Mouse (Mus musculus) ES-E14 (cell line): Measurements from ENCODE around the gene Zfp467. TPM values are rescaled to one million over a fixed set of nuclear protein-coding genes. Genes with fewer than 3 reads are reported as not detected.

Experiments used
- DNase-seq: peaks from one replicate; pipeline ENCODE4 v3.0.0-alpha.2; 2013; ENCODE audit warnings: low read depth, low spot score
- H3K27ac ChIP-seq: 2 replicates; pipeline ENCODE4 v1.5.1; 2012; ENCODE audit warnings: low read depth, mild to moderate bottlenecking, low read length, moderate library complexity, mixed read lengths; ENCODE audit not compliant: poor library complexity, insufficient read depth, severe bottlenecking
- H3K36me3 ChIP-seq: 2 replicates; pipeline ENCODE4 v1.6.1; 2012; ENCODE audit warnings: mild to moderate bottlenecking, low read length, moderate library complexity, mixed read lengths; ENCODE audit not compliant: control insufficient read depth, poor library complexity, insufficient read depth, severe bottlenecking
- H3K4me1 ChIP-seq, 2 experiments: fragments of 150-350 bp in 1 of 2; sonication (generic) in 1 of 2; 2 replicates each; pipeline ENCODE4 v1.6.1; 2012; ENCODE audit warnings: low read length in 2 of 2, mild to moderate bottlenecking in 1 of 2, mixed read lengths in 1 of 2; ENCODE audit not compliant: control insufficient read depth in 2 of 2, insufficient read depth in 2 of 2, poor library complexity in 1 of 2
- H3K4me3 ChIP-seq, 2 experiments: fragments of 150-350 bp in 1 of 2; sonication (generic) in 1 of 2; 2 replicates each; pipeline ENCODE4 v1.5.1; 2012; ENCODE audit warnings: low read length in 2 of 2, low read depth in 1 of 2, mild to moderate bottlenecking in 1 of 2, mixed read lengths in 1 of 2; ENCODE audit not compliant: insufficient read depth in 1 of 2, poor library complexity in 1 of 2, severe bottlenecking in 1 of 2
- H3K9ac ChIP-seq: 2 replicates; pipeline ENCODE4 v1.6.1; 2012; ENCODE audit warnings: low read depth, mild to moderate bottlenecking, low read length, mixed read lengths; ENCODE audit not compliant: poor library complexity, insufficient read depth, severe bottlenecking
- H3K9me3 ChIP-seq: fragments of 150-350 bp; sonication (generic); 2 replicates; pipeline ENCODE4 v1.6.1; 2012; ENCODE audit warnings: low read depth, mild to moderate bottlenecking, low read length; ENCODE audit not compliant: control insufficient read depth, insufficient read depth
- CHD2 ChIP-seq: IDR thresholded peaks from 2 replicates; pipeline ENCODE4 v1.6.1; 2014; ENCODE audit warnings: mild to moderate bottlenecking, low read depth, low read length, inconsistent platforms
- HCFC1 ChIP-seq: IDR thresholded peaks from 2 replicates; pipeline ENCODE4 v1.6.1; 2012; ENCODE audit warnings: low read length, inconsistent platforms, borderline replicate concordance; ENCODE audit not compliant: insufficient read depth
- MAFK ChIP-seq: IDR thresholded peaks from 2 replicates; pipeline ENCODE4 v1.6.1; 2014; ENCODE audit warnings: mild to moderate bottlenecking, low read depth, low read length, inconsistent platforms; ENCODE audit not compliant: insufficient read depth
- ZC3H11A ChIP-seq: IDR thresholded peaks from 2 replicates; pipeline ENCODE4 v1.6.1; 2012; ENCODE audit warnings: low read depth, mild to moderate bottlenecking, inconsistent platforms, low read length, borderline replicate concordance
- ZNF384 ChIP-seq: IDR thresholded peaks from 2 replicates; pipeline ENCODE4 v1.6.1; 2012; ENCODE audit warnings: low read depth, low read length, inconsistent platforms
- in situ Hi-C, 2 experiments: fragments of 600-800 bp; cut with MboI; formaldehyde crosslinking; loops; one replicate each; pipeline ENCODE4 v1.15.1; 2025; ENCODE audit warnings: low sequenced_read_pairs in 2 of 2, inconsistent platforms in 1 of 2; ENCODE audit not compliant: unreplicated experiment in 2 of 2
- total RNA-seq: library from RNA; depleted of rRNA; stranded (reverse); fragments of 300-350 nt; gene quantifications from 2 replicates; pipeline ENCODE4 v1.2.3, GENCODE M21; 2012

Gene Zfp467
- total RNA-seq, 1 experiment = 1.3 TPM

DNA sequence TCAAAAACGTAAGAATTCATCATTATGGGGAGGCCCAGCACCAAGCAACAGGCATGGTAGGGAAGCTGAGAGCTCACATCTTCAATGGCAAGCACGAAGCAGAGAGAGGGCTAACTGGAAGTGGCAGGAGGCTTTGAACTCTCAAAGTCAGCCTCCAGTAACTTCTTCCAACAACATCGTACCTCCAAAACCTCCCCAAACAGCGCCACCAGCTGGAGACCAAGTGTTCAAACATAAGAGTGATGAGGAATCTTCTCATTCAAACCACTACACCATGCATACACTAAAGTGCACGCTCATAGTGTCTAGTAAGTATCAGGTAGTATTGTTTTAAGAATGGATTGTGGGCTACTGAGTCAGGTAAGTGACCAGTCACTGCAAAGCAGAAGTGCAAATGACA lies 21.6 kb downstream of the Zfp467 start:
- no peaks in the 10 kb centered on the region for H3K4me1 ChIP-seq
- H3K9me3 ChIP-seq = no peaks in the 10 kb centered on the region
- H3K9ac ChIP-seq = no peak overlapping the region
- no peaks in the 10 kb centered on the region for H3K36me3 ChIP-seq
- in situ Hi-C loops = no loop called here
- no peak overlapping the region for H3K4me3 ChIP-seq
- no peak overlapping the region for H3K27ac ChIP-seq
- peak; percentile 31 for DNase-seq
- TF ChIP-seq HCFC1 = no peak
- TF ChIP-seq ZNF384 = no peak
- TF ChIP-seq ZC3H11A = no peak
- no peak for TF ChIP-seq MAFK
- no peak for TF ChIP-seq CHD2

DNA sequence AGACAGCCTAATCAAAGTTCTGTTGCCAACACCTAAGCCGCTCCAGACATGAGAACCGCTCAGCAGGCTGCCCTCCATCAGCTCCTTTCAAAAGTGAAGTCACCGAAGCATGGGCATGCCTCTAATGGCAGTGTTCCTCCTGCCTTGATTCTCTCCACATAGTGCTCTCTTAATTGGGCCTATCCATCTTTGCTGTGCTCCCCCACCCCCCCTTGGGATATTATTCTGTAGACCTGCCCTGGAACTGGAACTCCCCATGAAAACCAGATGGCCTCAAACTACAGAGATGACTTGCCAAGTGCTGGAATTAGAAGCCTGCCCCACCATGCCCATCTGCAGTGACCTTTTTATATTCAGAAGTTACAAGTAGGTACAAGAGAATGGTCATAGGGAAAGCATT lies 22.3 kb downstream of the Zfp467 start:
- H3K36me3 ChIP-seq = no peaks in the 10 kb centered on the region
- H3K4me3 ChIP-seq = no peak overlapping the region
- in situ Hi-C loops = no loop called here
- no peaks in the 10 kb centered on the region for H3K9me3 ChIP-seq
- no peaks in the 10 kb centered on the region for H3K4me1 ChIP-seq
- no peak overlapping the region for H3K9ac ChIP-seq
- DNase-seq = no peak
- TF ChIP-seq MAFK = no peak
- TF ChIP-seq ZNF384 = no peak
- TF ChIP-seq ZC3H11A = no peak
- no peak overlapping the region for H3K27ac ChIP-seq

DNA sequence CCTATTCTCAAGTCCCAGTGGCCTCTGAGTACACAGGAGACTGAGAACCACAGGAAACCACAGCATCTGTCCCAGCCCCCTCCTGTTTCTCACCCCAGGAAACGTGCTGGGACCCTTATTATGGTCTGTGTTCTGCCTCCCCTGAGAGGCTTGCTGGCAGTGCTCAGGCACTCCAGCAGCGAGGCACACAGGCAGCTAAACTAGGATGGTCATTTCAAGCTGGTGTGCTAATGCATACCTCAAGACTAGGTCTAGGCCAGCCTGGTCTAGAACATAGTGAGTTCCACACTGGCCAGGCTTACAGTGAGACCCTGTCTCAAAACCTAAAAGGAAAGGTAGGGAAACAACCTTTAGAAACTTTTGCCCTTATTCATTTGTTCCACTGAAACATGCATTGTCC lies 25.0 kb downstream of the Zfp467 start:
- Histone ChIP-seq H3K4me1 (no peaks in the 10 kb centered on the region), H3K9me3 (no peaks in the 10 kb centered on the region), H3K27ac (no peak overlapping the region), H3K9ac (no peak overlapping the region), H3K4me3 (no peak overlapping the region), H3K36me3 (peaks cover 14% of the 10 kb centered on the region)
- no peak for DNase-seq
- in situ Hi-C loops = no loop called here
- TF ChIP-seq ZC3H11A = no peak
- TF ChIP-seq CHD2 = no peak
- no peak for TF ChIP-seq MAFK
- no peak for TF ChIP-seq ZNF384
- TF ChIP-seq HCFC1 = no peak

DNA sequence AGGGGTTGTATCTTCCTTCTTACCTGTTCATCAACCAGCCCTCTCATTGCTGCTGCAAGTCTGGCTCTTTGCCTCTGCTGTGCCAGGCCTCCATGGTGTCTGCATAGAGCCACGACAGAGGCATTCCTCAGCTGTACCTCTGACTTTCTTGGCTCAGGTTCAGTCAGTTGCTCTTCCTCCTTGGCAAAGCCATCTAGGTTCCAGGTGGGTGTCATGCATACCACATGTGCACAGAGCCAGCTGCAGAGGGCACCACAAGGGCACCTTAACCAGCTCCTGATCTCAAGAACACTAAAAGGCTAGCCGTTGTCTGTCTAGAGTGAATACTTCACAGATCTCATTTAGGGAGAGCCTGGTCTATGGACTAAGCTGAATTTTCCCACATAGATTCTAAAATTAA lies 29.1 kb downstream of the Zfp467 start:
- no peak for TF ChIP-seq ZC3H11A
- no peak for TF ChIP-seq CHD2
- no peak for TF ChIP-seq HCFC1
- TF ChIP-seq MAFK = no peak
- no peak for TF ChIP-seq ZNF384
- no peak overlapping the region for H3K9ac ChIP-seq
- H3K4me1 ChIP-seq = no peaks in the 10 kb centered on the region
- H3K4me3 ChIP-seq = no peak overlapping the region
- H3K36me3 ChIP-seq = peaks cover 40% of the 10 kb centered on the region
- no peak overlapping the region for H3K27ac ChIP-seq
- in situ Hi-C loops = no loop called here
- no peak for DNase-seq
- no peaks in the 10 kb centered on the region for H3K9me3 ChIP-seq

DNA sequence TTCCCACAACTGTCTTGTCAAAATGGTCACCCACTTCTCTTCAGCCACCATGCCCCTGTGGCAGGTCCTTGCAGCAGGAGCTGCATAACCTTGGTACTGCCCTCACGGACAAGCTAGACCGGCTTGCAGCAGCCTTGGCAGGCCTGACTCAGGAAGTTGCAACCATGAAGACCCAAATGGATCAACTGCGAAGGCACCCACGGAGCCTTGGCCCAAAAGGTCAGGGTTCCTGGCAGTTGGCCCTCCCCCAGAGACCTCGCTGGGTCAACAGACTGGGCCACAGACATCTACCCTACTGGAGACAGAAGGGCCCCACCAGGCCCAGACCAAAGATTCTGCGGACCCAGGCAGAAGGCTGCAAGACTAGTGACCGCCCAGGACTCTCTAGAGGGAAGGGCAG lies 30.0 kb downstream of the Zfp467 start:
- in situ Hi-C loops = no loop called here
- H3K9me3 ChIP-seq = no peaks in the 10 kb centered on the region
- no peak for TF ChIP-seq MAFK
- H3K27ac ChIP-seq = no peak overlapping the region
- no peak overlapping the region for H3K4me3 ChIP-seq
- DNase-seq = no peak
- H3K4me1 ChIP-seq = no peaks in the 10 kb centered on the region
- H3K9ac ChIP-seq = no peak overlapping the region
- peaks cover 42% of the 10 kb centered on the region for H3K36me3 ChIP-seq
